Mouse (Mus musculus) liver, embryonic 14.5 days (tissue): Measurements from ENCODE around the gene Lrig1.

Experiments used
- CTCF ChIP-seq: IDR thresholded peaks from 2 replicates; pipeline ENCODE4 v1.5.1; 2016; ENCODE audit warnings: antibody characterized with exemption, low read depth, control low read depth
- EP300 ChIP-seq: IDR thresholded peaks from 2 replicates; pipeline ENCODE4 v1.6.1; 2016; ENCODE audit warnings: antibody characterized with exemption, low read depth

DNA sequence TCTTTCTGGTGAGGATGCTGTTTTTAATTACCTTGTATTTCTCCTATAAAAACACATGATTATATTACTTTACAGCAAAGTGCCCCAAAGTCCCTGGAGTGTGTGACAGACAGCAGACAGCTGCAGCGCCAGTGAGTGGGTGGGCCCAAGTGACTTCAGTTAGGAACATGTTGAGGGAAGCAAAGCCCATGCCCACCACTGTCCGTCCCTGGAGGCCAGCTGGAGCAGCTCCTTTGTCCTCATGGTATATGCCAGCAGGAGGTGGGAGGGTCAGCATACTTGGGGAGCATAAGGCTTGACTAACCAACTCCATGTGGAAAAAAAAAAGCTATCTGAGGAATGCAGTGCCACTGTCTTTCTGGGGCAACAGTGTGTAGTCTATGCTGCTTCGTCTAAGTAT lies 95.9 kb downstream of the Lrig1 start:
- TF ChIP-seq EP300 (no peak), CTCF (no peak)
